In the genomic region with DNA sequence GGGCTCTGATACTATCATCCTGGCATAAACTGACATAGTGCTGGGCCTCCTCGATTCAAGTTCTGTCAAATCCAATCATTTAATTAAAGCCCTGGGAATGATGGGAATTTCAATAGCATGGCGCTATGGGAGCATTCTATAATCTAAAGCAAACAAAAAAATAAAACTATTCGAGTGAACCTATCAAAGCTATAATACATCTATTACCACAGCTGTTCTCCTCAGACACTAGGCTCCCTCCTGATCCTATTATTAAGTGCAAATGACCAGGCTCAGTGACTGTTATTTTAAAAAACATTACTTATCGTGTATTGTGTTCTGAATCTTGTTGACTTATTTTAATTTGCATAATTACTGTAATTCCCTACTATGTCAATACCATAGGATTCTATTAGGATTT, we compare ENCODE assay signal across 29 mouse cellular contexts.
"Had no signal": no experiment of that assay in that cellular context is flagged by ENCODE, and none has a peak within 500 bp of the region (broad histone marks: within the 10 kb centered on the region; RNA-seq: fewer than 3 reads in every experiment).

No protein-coding gene starts in this region.

- H3K27ac ChIP-seq: gastrocnemius, adult 2 months; heart, embryonic 10.5 days; heart, embryonic 13.5 days; heart, embryonic 15.5 days; hindbrain, embryonic 10.5 days; hindbrain, embryonic 12.5 days; hindbrain, embryonic 14.5 days; intestine, embryonic 15.5 days; layer of hippocampus, adult 2 months; left cerebral cortex, adult 2 months; limb, embryonic 10.5 days; limb, embryonic 12.5 days; liver, embryonic 13.5 days; liver, embryonic 15.5 days had no signal

- H3K4me1 ChIP-seq: heart, embryonic 10.5 days; heart, embryonic 13.5 days; heart, embryonic 15.5 days; hindbrain, embryonic 10.5 days; hindbrain, embryonic 12.5 days; intestine, embryonic 15.5 days; limb, embryonic 10.5 days; limb, embryonic 12.5 days; liver, embryonic 13.5 days; liver, embryonic 15.5 days had no signal

- H3K36me3 ChIP-seq: heart, embryonic 10.5 days; heart, embryonic 13.5 days; heart, embryonic 15.5 days; hindbrain, embryonic 10.5 days; hindbrain, embryonic 12.5 days; intestine, embryonic 15.5 days; limb, embryonic 10.5 days; limb, embryonic 12.5 days; liver, embryonic 13.5 days; liver, embryonic 15.5 days had no signal

- H3K9me3 ChIP-seq: heart, embryonic 10.5 days; heart, embryonic 13.5 days; heart, embryonic 15.5 days; hindbrain, embryonic 10.5 days; hindbrain, embryonic 12.5 days; intestine, embryonic 15.5 days; limb, embryonic 10.5 days; limb, embryonic 12.5 days; liver, embryonic 13.5 days; liver, embryonic 15.5 days had no signal

- H3K27me3 ChIP-seq: heart, embryonic 13.5 days; heart, embryonic 15.5 days; hindbrain, embryonic 12.5 days; intestine, embryonic 15.5 days; limb, embryonic 12.5 days; liver, embryonic 13.5 days; liver, embryonic 15.5 days had no signal

- ATAC-seq: hindbrain, embryonic 16.5 days; intestine, embryonic 15.5 days; intestine, postnatal 0 days; liver, postnatal 0 days had no signal

- H3K4me2 ChIP-seq: heart, embryonic 13.5 days; heart, embryonic 15.5 days; hindbrain, embryonic 12.5 days; hindbrain, embryonic 14.5 days; intestine, embryonic 15.5 days; limb, embryonic 12.5 days; liver, embryonic 11.5 days; liver, embryonic 13.5 days; liver, embryonic 15.5 days had no signal

- H3K9ac ChIP-seq: heart, embryonic 13.5 days; heart, embryonic 15.5 days; hindbrain, embryonic 12.5 days; hindbrain, embryonic 14.5 days; intestine, embryonic 15.5 days; limb, embryonic 12.5 days; liver, embryonic 13.5 days; liver, embryonic 15.5 days; liver, postnatal 0 days had no signal

- DNase-seq: gastrocnemius, adult 2 months; gastrocnemius, postnatal 10 days; gastrocnemius, postnatal 25 days; heart, adult 18-20 months; heart, postnatal 14 days; heart, postnatal 4 days; kidney, adult 18-20 months; kidney, adult 8-10 months; kidney, postnatal 10 days; kidney, postnatal 25 days; kidney, postnatal 4 days; liver; liver, embryonic 13.5 days; liver, postnatal 0 days had no signal

- H3K4me3 ChIP-seq: gastrocnemius, adult 2 months; heart, embryonic 10.5 days; heart, embryonic 13.5 days; heart, embryonic 15.5 days; hindbrain, embryonic 10.5 days; hindbrain, embryonic 12.5 days; intestine, embryonic 15.5 days; layer of hippocampus, adult 2 months; left cerebral cortex, adult 2 months; limb, embryonic 10.5 days; limb, embryonic 12.5 days; liver, embryonic 13.5 days; liver, embryonic 15.5 days had no signal
